Mouse (Mus musculus) layer of hippocampus, adult 18-20 months (tissue): Measurements from ENCODE around the gene Ube2g2. TPM values are rescaled to one million over a fixed set of nuclear protein-coding genes. Genes with fewer than 3 reads are reported as not detected.
"Not testable (repeated sequence)": the region's sequence is repeated elsewhere in the genome, so short reads cannot be mapped to it uniquely, and the experiment has no call there.

Experiments used
- DNase-seq, 2 experiments: peaks; one replicate each; pipeline ENCODE4 v3.0.0; 2022; ENCODE audit warnings: low spot score in 2 of 2
- total RNA-seq, 2 experiments: library from RNA; stranded (reverse); gene quantifications; 2 replicates each; pipeline ENCODE4 v1.2.3; 2021

The Ube2g2 gene
- total RNA-seq, 2 experiments from 2014 or later = 84.7 to 86.9 TPM

DNA sequence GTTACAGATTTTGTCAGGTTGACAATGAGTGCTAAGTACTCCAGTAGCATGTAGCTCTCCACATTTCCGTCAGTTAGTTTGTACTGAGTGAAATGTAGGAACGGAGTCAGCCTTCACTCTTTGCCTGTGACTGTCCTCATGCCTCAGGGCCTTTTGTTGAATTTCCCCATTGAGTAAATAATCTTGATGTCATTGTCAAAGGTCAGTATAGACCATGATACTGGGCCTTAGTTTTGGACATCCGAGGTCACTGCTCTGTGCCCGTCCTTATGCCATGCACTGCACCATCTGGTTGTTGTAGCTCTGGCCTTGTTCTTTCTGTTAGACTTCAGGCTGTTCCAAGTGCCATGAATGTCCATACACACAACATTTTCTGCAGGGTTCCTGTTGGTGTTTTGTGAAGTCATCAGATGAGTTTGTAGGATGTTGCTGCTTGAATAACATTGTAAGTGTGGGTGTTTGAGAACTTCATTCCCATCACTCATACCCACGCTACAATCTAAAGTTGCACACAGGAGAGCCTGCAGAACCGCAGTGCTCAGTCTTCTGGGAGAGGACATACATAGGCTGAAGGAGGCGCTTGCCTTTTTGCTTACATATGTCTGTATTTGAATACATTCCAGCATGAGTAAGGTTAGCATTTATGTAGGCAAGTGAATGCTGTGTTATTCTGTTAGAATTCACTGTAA is 14.3 kb downstream of the Ube2g2 start:
- no peak for DNase-seq

DNA sequence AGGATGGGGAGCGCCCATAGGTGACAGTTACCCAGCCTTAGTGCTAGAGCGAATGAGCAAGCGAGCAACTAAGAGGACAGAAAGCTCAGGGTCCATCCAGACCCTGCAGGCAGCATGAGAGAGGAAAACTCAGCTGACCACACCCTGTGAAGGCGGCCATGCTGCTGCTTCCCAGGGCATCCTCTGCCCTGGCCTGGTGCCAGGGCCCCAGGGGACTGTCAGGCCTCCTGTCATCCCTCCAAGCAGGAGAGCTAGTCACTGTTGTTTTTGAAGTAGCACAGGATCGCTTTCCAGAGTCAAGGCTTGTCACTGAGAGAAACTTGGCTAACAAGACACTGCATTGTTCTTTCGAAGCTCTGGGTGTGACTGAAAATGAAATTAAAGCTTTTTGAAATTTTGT is 16.9 kb downstream of the Ube2g2 start:
- DNase-seq = no peak

DNA sequence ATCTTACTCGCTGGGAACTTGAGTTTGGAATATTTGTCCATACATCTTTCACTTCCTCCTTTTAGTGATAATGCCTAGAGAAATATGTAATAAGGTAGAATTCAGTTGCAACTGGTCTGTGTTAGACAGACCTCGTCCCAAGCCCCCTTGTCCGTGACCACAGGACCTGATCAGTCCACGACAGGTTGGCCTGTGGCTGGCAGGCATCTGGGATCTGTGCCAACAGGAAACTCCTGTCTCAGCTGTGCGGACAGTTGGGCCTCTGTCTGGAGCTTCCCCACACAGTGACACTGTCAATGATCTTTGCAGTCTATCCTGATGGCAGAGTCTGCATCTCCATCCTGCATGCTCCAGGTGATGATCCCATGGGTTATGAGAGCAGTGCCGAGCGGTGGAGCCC is 21.1 kb downstream of the Ube2g2 start:
- DNase-seq = no peak

DNA sequence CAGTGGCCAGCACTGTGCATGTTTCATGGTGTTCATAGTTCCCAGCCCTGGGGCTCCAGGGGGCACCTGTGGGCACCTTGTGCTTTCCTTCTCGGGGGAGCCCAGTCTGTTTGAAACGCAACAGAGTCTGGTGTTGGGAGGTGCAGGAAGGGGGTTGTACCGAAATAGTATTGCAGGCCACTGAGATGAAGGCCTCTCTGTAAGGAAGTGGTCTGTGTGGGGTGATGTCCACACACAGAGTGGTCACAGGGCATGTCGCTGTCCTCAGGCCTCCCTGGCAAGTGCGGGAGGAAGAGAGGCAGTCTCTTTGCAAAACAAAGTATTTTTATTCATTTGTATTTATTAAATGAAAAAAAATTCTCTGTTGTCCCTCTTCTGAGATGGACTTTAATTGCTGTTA is 23.5 kb downstream of the Ube2g2 start:
- DNase-seq = no peak

DNA sequence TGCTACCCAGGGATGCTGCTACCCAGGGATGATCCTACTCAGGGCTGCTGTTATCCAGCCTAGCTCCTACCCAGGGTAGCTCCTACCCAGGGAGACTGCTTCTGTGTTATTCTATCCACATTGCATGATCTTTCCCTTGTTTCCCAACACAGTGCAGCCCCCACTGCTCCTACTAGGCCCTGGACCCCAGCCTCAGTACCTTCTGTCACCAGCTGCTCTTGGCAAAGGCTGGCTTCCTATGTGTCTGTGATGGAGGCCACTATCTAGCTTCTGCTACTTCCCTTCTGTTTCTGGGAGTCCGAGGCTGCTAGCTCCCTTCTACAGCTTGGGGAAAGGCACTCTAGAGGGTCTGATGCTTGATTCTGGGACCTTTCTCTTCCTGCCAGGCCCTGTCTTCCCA is 25.4 kb downstream of the Ube2g2 start:
- no peak for DNase-seq

DNA sequence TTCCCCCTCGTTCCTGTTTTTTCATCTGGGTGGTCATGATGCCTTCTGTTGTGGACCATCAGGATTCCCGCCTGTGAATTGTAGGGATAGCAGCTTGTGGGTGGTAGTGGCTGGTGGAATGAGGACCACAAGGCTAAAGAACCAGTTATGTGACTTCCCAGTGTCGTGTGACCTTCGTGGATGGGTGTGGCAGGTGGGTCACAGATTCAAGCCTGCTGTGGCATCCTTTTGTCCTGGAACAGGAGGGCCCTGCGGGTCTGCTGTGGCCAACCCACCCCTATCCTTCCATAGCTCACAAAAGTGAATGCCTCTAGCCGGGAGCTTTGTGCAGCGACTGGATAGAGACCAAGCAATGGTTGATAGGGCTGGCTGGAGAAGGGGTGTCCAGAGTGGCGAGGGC is 25.8 kb downstream of the Ube2g2 start:
- no peak for DNase-seq

DNA sequence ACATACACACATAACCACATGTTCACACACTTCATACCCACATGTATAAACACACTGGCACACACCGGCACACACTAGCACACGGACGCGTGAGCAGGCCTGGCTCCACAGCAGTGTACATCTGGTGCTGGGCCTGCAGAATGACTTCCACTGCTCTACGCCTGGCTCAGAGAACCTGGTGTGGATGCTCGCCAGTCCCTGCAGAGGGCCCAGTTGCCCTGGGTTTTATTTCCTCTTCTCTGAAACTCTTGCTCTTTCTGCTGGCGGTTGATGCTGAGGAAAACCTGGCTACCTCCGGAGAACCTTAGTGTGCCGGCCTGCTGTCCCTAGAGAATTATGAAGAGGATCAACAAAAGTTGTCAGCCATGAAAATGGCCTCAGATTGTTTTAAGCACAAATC is 30.0 kb downstream of the Ube2g2 start:
- DNase-seq = no peak

DNA sequence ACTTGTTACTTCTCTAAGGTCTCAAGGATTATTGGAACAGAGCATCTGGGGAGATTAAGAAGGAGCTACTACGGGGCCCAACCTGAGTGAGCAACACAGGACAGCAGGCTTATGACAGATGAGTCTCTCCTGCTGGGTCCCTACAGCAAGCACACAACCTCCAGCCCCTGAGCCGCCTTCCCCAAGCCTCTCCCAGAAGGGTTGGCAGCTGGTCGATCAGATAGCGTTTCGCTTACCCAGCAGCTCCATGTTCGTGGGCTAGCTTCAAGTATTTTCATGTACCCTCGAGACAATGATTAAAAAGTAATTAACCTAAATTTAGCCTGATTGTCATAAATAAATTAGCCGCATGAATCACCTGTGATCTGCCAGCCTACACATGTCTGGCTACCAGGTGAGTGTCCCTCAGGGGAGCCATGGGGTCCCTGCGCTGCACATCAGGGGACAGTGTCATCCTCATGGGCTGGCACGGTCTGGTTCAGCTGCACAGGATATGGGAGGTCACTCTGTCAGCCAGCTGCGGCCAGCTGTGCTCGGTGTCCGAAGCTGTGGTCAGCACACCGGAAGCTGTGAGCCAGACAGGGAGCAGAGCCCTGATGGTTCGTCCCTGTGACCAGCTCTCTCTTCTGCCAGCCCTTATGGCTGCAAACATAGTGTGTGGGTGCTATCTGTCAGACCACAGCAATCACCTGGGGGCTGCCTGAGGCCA is 36.4 kb downstream of the Ube2g2 start:
- DNase-seq = no peak

DNA sequence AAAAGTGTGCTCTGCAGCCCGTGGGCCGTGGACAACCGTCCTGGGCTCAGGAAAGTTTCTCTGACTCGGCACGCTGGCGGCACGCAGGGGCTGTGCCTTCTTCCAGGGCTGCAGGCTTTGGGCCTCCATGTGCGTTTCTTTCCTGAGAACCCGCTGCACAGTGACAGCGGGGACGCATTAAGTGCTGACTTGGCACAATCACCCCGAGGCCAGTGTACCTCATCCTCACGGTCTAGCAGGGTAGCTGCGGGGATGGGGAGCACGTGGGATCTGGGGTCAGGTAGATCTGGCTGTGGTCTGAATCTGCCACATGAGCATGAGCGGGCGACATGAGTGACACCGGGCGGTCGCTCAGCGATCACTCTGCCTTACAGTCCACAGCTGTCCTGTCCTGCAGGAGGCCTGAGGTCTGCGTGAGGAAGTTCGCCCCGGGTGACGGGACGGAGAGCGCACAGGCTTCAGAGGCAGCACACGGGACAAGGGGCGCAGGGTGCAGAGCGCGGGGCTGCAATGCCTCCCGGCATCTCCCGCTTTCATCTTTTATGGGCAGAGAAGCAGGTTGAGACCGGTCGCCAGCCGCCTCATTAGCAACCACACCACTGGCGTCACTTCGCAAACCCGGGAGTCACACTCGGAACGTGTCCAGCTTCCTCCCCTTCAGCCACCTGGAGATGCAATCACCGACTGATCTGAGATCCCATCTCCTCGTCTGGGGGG is 42.0 kb downstream of the Ube2g2 start:
- no peak for DNase-seq

DNA sequence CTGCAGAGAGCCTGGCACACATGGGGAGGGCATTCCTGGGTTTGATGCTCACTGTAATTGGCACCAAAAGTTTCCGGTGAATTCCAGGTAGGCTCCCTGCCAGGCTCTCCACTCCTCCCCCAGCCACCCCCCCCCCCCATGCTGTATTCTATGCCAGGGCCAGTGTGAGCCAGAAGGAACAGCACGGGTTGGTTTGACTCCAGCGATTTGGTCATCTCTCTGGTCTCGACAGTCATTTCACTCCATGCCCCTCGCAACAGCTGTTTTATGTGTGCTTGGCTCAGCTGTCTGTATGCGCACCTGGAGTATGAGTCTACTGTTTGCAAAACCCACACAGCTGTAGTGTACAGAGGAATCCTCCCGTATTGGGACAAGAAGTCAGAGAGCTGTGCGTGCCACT is 44.3 kb downstream of the Ube2g2 start:
- no peak for DNase-seq

DNA sequence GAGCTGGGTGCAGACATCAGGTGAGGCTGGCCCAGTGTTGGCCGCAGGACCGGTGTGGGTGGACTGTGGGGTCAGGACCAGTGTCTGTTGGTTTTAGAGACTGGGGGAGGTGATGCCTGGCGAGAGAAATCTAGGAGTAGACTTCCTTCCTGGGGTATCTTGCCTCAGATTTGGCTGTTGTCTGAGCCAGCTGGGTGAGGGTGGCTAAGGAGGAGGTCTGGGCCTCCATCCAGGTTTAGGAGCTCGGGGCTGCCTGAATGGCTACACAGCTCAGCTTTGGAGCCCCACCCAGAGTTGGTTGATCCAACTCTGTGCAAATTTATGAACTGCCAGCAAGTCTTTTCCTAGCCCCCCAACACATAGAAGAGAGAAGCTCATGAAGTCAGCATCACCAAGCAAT is 45.3 kb downstream of the Ube2g2 start:
- peak in 1 of 2 experiments; percentile 49 for DNase-seq

DNA sequence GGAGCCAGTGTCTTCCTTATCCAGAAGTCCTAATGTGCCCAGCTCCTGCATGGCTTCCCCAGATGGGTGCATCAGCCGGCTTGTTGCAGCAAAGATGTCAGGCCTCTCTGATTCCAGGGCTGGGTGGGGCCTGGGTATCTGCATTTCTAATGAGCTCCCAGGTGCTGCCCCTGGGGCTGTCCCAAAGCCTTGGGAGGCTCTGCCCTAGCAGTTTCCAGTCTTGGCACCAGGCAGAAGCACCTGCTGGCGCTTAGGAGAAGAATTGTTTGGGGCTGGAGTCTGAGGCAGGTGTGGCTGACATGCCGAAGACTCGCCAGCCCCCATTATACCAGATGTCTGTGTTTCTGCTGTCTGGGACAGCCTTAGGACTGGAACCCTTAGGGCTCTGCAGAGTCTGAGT is 48.6 kb downstream of the Ube2g2 start:
- DNase-seq = no peak

DNA sequence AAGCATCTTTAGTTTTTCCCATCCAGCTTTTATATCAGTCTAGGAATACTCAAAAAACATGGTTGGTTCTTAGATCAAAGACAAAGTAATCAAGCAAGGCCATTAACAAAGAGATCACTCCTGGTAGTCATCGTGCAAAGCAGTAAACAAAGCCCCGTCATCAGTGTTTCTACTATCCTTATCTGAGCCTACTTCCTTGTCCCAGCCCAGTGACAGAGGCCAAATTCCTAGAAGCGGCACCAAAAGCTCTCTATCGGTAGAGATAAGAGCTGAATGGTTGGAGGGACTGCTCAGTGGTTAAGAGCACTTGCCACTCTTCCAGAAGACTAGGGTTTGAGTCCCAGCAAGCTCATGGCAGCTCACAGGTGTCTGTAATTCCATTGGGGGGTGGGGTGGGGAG is 49.4 kb downstream of the Ube2g2 start:
- no peak for DNase-seq

DNA sequence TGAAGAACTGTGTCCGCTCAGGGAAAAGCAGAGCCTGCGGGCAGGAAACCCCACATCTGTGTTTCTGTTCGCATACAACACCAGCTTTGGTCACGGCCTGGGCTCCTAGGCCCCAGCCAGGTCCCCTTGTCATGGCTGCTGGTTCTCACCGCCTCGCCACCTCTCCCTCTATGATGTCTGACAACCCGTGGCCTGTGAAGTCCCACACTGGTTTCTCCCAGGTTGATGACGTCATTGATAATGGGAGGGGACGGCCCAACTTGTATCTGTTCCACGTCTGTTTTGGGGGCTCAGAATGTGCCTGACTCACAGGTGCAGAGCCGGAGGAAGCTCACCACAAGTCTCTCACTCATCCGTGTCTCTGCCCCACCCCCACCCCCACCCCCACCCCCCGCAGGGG is 51.7 kb downstream of the Ube2g2 start:
- no peak for DNase-seq

DNA sequence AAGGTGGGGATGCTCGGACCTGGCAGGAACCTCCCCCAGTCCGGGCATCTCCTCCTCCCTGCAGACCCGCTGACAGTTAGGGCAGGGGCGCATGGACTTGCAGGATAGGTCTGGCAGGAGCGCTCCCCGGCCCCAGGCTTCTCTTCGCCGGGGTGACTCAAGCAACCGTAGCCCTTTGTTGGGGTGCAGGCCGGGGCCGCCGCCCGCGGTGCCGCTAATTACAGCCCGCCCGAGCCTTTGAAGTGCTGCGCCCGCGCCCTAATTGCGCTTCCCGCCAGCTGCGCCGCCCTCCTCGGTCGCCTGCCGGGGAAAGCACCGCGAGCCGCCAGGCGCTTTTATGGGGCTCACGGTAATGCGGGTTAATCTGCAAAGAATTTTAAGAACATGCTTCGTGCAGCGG is 55.5 kb downstream of the Ube2g2 start:
- DNase-seq = no peak

DNA sequence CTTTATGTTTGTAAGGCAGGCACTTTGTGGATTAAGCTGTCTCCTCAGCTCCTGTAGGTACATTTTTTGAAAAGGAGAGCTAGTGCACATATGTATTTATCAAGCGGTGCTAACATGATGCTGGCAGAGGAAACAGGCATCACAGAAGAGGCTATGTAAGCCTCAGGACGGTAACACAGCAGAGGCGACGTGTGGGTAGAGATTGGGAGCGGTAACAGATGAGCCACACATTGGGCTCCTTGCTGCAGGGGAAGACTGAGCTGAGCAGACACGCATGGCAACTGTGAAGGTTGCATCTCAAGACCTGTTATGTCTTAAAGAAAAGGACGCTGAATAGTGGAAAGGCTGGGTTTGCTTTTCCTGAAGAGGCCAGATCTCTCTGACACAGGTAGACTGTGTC is 60.9 kb downstream of the Ube2g2 start:
- peak in 1 of 2 experiments; percentile 31 for DNase-seq

DNA sequence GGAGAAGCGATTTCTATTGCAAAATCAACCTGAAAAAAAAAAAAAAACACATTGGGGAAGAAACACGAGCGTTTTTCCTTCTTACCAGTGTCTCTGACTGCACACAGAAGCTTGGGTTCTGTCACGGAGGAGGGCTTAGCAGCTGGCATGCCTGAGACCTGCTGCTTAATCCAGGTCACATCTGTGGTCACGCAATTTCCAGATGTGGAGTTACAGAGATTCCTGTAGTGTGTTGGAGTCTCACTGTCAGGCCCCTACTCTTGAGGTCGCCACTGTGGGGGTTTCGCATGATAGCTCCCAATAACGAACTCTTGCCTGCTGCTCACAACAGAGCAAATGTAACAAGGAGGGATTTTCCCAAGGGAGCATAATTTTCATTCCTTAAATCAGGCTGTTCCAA is 62.1 kb downstream of the Ube2g2 start:
- DNase-seq = no peak

DNA sequence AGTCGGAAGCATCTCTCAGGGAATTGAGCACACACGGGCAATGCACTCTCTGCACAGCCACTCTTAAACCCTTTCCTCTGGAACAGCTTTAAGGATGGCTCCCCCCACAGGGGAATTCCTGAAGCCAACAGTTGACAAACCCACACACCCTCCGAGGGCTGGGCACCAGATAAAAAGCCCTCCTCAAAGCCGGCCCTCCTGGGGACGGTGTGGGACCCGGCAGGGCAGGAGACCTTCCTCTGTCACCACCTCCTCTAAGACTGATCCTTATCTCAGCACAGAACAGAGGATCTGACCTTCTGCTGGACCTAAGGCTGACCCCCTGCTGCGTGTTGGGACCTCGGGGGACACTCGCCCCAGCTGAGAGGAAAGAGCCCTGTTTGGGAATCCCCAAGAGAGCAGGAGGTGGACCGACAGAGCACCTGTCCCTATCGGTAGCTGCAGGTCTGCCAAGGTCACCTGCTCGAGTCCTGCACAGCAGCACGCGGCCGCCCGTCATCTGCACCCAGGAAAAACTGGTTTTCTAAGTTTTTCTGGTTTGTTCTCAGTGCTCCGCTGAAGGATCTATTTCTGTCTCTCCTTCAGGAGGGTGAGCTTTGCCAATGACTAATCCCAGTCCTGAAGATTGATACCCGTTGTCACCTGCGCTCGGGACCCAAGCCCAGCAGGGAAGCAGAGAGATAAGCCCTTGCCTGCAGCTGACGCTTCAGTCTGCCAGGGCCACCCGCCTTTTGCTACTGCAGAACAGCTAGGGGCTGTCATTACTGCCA is 64.0 kb downstream of the Ube2g2 start, which contains the start of gene Tspear:
Tspear (plus strand) TSS at position 675 of the 770 bp plus-strand sequence.
- no peak for DNase-seq

DNA sequence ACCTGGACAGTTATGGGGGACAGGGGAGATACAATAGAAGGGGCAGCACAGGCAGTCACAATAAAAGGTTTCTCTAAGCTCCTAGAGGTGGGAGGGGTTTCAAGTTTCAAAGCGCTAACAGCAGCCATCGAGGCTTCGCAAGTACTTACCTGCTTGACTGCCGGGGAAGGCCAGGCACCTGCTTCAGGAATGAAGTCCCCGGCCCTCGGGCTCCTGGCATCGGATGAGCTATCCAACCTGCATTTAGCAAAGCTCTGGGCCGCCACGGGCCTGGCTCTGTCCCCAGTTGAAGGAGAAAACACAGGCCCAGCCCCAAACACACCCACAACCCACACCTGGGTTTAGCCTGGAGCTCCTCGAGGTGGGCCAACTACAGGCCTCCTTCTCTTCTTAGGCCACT is 64.9 kb downstream of the Ube2g2 start:
- no peak for DNase-seq

DNA sequence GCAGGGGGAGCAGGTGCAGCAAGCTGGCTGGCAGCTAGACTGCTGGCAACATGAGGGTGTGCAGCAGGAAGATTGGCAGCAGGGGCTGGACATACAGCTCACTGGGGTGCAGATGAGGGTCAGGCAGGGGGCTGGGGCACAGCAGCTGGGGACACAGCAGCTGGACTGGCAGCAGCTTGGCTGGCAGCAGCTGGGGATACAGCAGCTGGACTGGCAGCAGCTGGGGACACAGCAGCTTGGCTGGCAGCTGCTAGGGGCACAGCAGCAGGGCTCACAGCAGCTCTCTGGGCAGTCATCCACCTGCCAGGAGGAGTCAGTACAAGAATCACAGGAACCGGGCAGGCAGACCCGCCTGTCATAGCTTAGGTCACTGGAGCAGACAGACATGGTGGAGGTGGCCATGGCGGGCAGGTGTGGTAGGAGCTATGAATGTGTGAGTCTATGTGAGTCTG is 68.3 kb downstream of the Ube2g2 start, which contains the start of gene Gm19402:
Gm19402 (minus strand) TSS at position 402 of the 452 bp plus-strand sequence.
- not testable (repeated sequence) for DNase-seq
